Mouse (Mus musculus): ENCODE measurements around the gene Ugt1a8.
"Not testable (repeated sequence)": the region's sequence is repeated elsewhere in the genome, so short reads cannot be mapped to it uniquely, and the experiment has no call there.

The Ugt1a8 gene

GRCm38 (mm10) chr1:88109027-88109557 is 21.5 kb downstream of the Ugt1a8 start:
- DNase-seq (ENCODE audit: low read depth): not testable (repeated sequence)

GRCm38 (mm10) chr1:88109604-88110003 is 22.0 kb downstream of the Ugt1a8 start:
- not testable (repeated sequence) for DNase-seq (ENCODE audit: low read depth)

- DNase-seq (ENCODE audit: low read depth): not testable (repeated sequence)
These were observed 25.2 kb downstream of the Ugt1a8 start for GRCm38 (mm10) chr1:88112769-88113168.

- not testable (repeated sequence) for DNase-seq (ENCODE audit: low read depth)
These were observed 32.9 kb downstream of the Ugt1a8 start for GRCm38 (mm10) chr1:88120550-88120949.

GRCm38 (mm10) chr1:88121521-88121920 is 33.9 kb downstream of the Ugt1a8 start:
- peak; percentile 37 for DNase-seq (ENCODE audit: low read depth)

GRCm38 (mm10) chr1:88125827-88126360 is 38.3 kb downstream of the Ugt1a8 start:
- DNase-seq (ENCODE audit: low read depth): not testable (repeated sequence)

GRCm38 (mm10) chr1:88129091-88129490 is 41.5 kb downstream of the Ugt1a8 start:
- not testable (repeated sequence) for DNase-seq (ENCODE audit: low read depth)

- not testable (repeated sequence) for DNase-seq (ENCODE audit: low read depth)
These were observed 42.6 kb downstream of the Ugt1a8 start for GRCm38 (mm10) chr1:88130223-88130622.

- DNase-seq (ENCODE audit: low read depth): peak; percentile 68
These were observed 46.4 kb downstream of the Ugt1a8 start for GRCm38 (mm10) chr1:88133908-88134456.

- not testable (repeated sequence) for DNase-seq (ENCODE audit: low read depth)
These were observed 46.9 kb downstream of the Ugt1a8 start, which contains the start of gene Ugt1a6a for GRCm38 (mm10) chr1:88134457-88135011. TSS of gene Ugt1a6a (plus strand) at chr1:88134809.

GRCm38 (mm10) chr1:88135229-88135904 is 47.8 kb downstream of the Ugt1a8 start:
- DNase-seq (ENCODE audit: low read depth): not testable (repeated sequence)

- no peak for DNase-seq (ENCODE audit: low read depth)
These were observed 49.0 kb downstream of the Ugt1a8 start for GRCm38 (mm10) chr1:88136646-88137045.

GRCm38 (mm10) chr1:88137264-88137663 is 49.7 kb downstream of the Ugt1a8 start:
- DNase-seq (ENCODE audit: low read depth): no peak

GRCm38 (mm10) chr1:88138145-88138544 is 50.5 kb downstream of the Ugt1a8 start:
- DNase-seq (ENCODE audit: low read depth): no peak

GRCm38 (mm10) chr1:88140492-88140891 is 52.9 kb downstream of the Ugt1a8 start:
- not testable (repeated sequence) for DNase-seq (ENCODE audit: low read depth)

- DNase-seq (ENCODE audit: low read depth): peak; percentile 61
These were observed 56.5 kb downstream of the Ugt1a8 start for GRCm38 (mm10) chr1:88143966-88144675.

GRCm38 (mm10) chr1:88145278-88145677 is 57.7 kb downstream of the Ugt1a8 start:
- DNase-seq (ENCODE audit: low read depth): peak; percentile 31

GRCm38 (mm10) chr1:88150133-88150532 is 62.5 kb downstream of the Ugt1a8 start:
- not testable (repeated sequence) for DNase-seq (ENCODE audit: low read depth)

GRCm38 (mm10) chr1:88158430-88158829 is 70.8 kb downstream of the Ugt1a8 start:
- no peak for DNase-seq (ENCODE audit: low read depth)

- DNase-seq (ENCODE audit: low read depth): no peak
These were observed 78.1 kb downstream of the Ugt1a8 start, which contains the start of gene Ugt1a5 for GRCm38 (mm10) chr1:88165711-88166110. TSS of gene Ugt1a5 (plus strand) at chr1:88166012.

GRCm38 (mm10) chr1:88172190-88172589 is 84.6 kb downstream of the Ugt1a8 start:
- not testable (repeated sequence) for DNase-seq (ENCODE audit: low read depth)

GRCm38 (mm10) chr1:88179657-88180056 is 92.0 kb downstream of the Ugt1a8 start:
- no peak for DNase-seq (ENCODE audit: low read depth)

Data from induced T-regulatory cell, adult 2 months (primary cell).